Mouse (Mus musculus) E14TG2a.4 (cell line): ENCODE results near the gene Pla2g12a.

ENCODE experiments used
- CTCF ChIP-seq: conservative IDR thresholded peaks from 2 replicates; pipeline ENCODE4 v1.5.1; 2014; ENCODE audit warnings: low read length
- NANOG ChIP-seq: IDR thresholded peaks from 2 replicates; pipeline ENCODE4 v1.6.1; 2014; ENCODE audit warnings: borderline replicate concordance, low read length, mixed read lengths

- peak; percentile 99 for TF ChIP-seq CTCF
- TF ChIP-seq NANOG, result no peak
Measured at GRCm38 (mm10) chr3:129932443-129932842, 54.0 kb downstream of the Pla2g12a start.
